Mouse (Mus musculus) hindbrain, embryonic 15.5 days (tissue): ENCODE measurements at regions not wholly inside any gene's neighbourhood (a gene's known extent, or its start where the extent isn't known, plus 50 kb on each side); places are given as distances from the start of the nearest gene placed in this dataset.

Source experiments
- ATAC-seq: fragments of 200-750 bp; cut with Nextera tagmentation; 2 replicates; pipeline ENCODE4 v1.8.0; 2017; ENCODE audit warnings: low read depth, moderate number of reproducible peaks, moderate TSS enrichment; ENCODE audit not compliant: low FRiP score
- H3K27ac ChIP-seq: fragments of 300-500 bp; sonication (generic); replicated peaks from 2 replicates; pipeline ENCODE4 v1.5.1; 2015; ENCODE audit warnings: mild to moderate bottlenecking, inconsistent platforms
- H3K27me3 ChIP-seq: fragments of 300-500 bp; sonication (generic); 2 replicates; pipeline ENCODE4 v1.6.1; 2015; ENCODE audit warnings: control low read depth, inconsistent platforms
- H3K36me3 ChIP-seq: fragments of 300-500 bp; sonication (generic); 2 replicates; pipeline ENCODE4 v1.6.1; 2015; ENCODE audit warnings: control low read depth, inconsistent platforms
- H3K4me1 ChIP-seq: fragments of 300-500 bp; sonication (generic); replicated peaks from 2 replicates; pipeline ENCODE4 v1.6.1; 2015; ENCODE audit warnings: control low read depth, inconsistent platforms
- H3K4me2 ChIP-seq: fragments of 300-500 bp; sonication (generic); 2 replicates; pipeline ENCODE4 v1.6.1; 2015; ENCODE audit warnings: moderate library complexity, mild to moderate bottlenecking, inconsistent platforms
- H3K4me3 ChIP-seq: fragments of 300-500 bp; sonication (generic); 2 replicates; pipeline ENCODE4 v1.5.1; 2015; ENCODE audit warnings: mild to moderate bottlenecking, inconsistent platforms
- H3K9ac ChIP-seq: fragments of 300-500 bp; sonication (generic); 2 replicates; pipeline ENCODE4 v1.6.1; 2015; ENCODE audit warnings: inconsistent platforms
- H3K9me3 ChIP-seq: fragments of 300-500 bp; sonication (generic); 2 replicates; pipeline ENCODE4 v1.6.1; 2016; ENCODE audit warnings: control low read depth, inconsistent platforms
- WGBS: fragments of 180-500 bp; shearing (Covaris S2); methylation state at CpG from one replicate; pipeline ENCODE4 v1.1.7; 2015; 5-methylcytosine and 5-hydroxymethylcytosine counted together

DNA sequence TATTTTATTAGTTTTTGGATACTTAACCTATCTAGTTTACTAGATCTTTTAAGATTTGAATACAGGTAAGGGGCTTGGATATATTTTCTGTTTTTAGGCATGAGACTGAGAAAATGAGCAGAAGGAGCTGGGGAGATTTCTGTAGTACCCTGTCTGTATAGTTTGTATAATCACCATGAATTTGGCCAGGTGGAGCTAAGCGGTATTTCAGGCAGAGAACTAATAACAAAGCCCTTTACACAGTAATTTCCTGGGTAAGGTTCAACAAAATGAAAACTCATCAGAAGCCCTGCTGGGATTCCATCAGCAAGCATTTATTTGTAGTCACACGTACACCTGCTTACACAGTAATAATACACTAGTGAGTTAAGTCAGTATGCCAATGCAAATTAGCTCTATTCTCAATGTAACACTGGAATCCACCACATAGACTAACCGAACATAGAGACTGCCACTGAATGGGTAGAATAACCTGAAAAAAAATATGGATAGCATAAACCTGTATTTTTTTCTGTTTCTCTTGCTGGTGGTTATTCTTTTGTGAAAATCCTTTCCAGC lies 1036.9 kb downstream of the Robo2 start:
- no peaks in the 10 kb centered on the region for H3K27me3 ChIP-seq
- 49% methylated on average over 3 of the region's 3 CpGs for WGBS
- no peaks in the 10 kb centered on the region for H3K9me3 ChIP-seq
- peak; percentile 81; the same call in 1 of the 2 replicates for ATAC-seq
- no peaks in the 10 kb centered on the region for H3K36me3 ChIP-seq
- no peak overlapping the region for H3K4me2 ChIP-seq
- H3K9ac ChIP-seq = no peak overlapping the region
- H3K4me1 ChIP-seq = no peaks in the 10 kb centered on the region
- no peak overlapping the region for H3K4me3 ChIP-seq
- peak overlapping the region; percentile 63 for H3K27ac ChIP-seq

DNA sequence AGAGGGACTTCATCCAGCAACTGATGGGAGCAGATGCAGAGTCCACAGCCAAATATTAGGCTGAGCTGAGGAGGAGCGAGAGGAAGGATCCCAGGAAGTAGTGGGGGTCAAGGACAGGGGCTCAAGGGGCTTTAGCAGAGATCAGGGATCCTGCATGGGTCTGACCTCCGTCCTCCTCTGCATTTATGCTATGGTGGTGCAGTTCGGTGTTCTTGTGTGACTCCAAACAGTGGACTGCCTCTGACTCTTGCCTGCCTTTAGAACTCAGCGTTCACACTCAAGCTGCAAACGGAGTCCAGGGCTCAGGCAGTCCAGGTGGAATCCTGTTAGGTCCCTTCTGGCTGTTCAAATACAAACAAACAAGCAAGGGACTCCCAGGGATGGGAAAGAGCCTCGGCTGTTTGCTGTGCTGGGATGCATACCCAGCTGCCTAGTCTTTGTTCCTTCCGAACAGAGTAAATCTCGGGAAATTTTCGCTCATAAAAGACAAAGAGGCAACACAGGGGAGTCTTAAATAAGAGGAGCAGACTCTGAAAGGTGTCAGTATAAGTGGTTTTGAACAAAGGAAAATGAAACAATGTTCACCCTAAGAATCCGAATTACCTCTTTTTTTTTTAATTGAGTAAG lies 1042.9 kb downstream of the Robo2 start:
- H3K4me1 ChIP-seq = peaks cover 20% of the 10 kb centered on the region
- peak overlapping the region; percentile 20; the same call in 1 of the 2 replicates for H3K27ac ChIP-seq
- H3K27me3 ChIP-seq = no peaks in the 10 kb centered on the region
- ATAC-seq = no peak
- H3K4me2 ChIP-seq = no peak overlapping the region
- H3K36me3 ChIP-seq = no peaks in the 10 kb centered on the region
- 39% methylated on average over 10 of the region's 10 CpGs for WGBS
- no peak overlapping the region for H3K9ac ChIP-seq
- H3K9me3 ChIP-seq = no peaks in the 10 kb centered on the region
- H3K4me3 ChIP-seq = no peak overlapping the region

DNA sequence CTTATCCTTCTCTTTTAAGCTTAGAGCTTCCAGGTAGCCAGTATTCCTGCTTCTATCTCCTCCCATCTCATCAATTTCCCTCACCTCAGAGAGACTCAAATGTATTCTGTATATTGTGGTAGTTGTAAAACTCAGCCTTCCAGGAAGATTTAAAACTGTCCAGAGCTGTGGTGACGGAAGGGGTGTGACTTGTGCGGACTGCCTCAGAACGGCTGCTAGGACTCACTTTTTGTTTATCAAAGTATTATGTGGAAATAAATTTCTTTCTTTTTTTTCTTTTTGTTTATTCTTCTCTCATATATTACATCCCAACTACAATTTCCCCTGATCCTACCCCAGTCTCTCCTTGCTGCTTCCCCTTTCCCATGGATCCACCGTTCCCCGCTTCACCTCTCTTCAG lies 1043.7 kb downstream of the Robo2 start:
- no peaks in the 10 kb centered on the region for H3K9me3 ChIP-seq
- H3K4me1 ChIP-seq = peaks cover 20% of the 10 kb centered on the region
- H3K27ac ChIP-seq = no peak overlapping the region
- H3K4me3 ChIP-seq = no peak overlapping the region
- H3K4me2 ChIP-seq = peak overlapping the region; percentile 22; the same call in 1 of the 2 replicates
- no peaks in the 10 kb centered on the region for H3K27me3 ChIP-seq
- no peak overlapping the region for H3K9ac ChIP-seq
- no peaks in the 10 kb centered on the region for H3K36me3 ChIP-seq
- ATAC-seq = no peak
- WGBS = 84% methylated on average over 5 of the region's 5 CpGs

DNA sequence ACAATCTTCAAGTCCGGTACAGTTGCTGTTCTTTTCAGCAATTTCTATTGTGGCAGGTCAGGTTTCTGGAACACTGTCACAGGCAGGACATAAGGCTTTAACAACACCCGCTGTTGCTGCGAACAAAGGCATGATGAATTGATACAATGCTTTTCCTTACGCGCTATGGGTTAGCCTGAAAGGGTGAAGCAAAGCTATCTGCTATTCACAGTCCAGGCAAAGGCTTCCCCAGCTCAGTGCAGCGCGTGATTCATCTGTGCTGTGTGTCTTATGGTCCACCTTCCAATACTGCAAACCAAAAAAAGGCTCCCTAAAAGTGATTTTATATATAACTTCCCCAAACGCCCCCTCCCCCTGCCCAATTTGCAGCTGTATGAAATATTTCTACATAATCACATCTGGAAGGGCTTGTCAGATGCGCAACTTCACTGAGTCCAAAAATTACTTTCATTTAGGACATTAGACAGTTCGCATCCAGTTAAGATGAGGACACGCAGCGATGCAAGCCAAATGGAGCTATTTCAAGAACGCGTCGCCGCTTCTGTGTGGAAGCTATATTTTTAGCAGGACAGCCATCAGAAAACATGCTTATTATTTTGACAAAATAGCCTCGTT lies 1044.3 kb downstream of the Robo2 start:
- no peaks in the 10 kb centered on the region for H3K27me3 ChIP-seq
- no peak for ATAC-seq
- peak overlapping the region; percentile 22 for H3K4me2 ChIP-seq
- H3K4me3 ChIP-seq = no peak overlapping the region
- 42% methylated on average over 17 of the region's 17 CpGs for WGBS
- peaks cover 20% of the 10 kb centered on the region for H3K4me1 ChIP-seq
- H3K36me3 ChIP-seq = no peaks in the 10 kb centered on the region
- H3K9ac ChIP-seq = no peak overlapping the region
- no peak overlapping the region for H3K27ac ChIP-seq
- no peaks in the 10 kb centered on the region for H3K9me3 ChIP-seq

DNA sequence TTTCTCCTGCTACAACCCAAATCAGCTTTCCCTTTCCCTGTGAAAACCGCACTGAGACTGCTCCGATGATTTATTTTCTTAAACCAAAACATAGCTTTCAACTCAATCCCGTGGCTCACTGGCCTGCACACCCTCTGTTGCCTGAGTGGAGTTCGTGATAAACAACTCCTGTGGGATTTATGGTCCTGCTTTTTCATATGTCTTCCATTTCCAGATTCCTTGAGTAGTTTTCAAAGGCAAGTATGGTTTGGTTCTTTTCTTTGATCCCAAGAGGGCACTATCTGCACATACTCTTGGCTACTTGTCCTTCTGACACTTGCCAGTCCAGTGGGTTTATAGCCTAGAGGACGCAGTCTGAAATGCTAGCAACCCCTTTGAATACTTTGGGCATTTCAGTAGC lies 1042.6 kb downstream of the Robo1 start:
- Histone ChIP-seq H3K9ac (no peak overlapping the region), H3K36me3 (no peaks in the 10 kb centered on the region), H3K27me3 (no peaks in the 10 kb centered on the region), H3K9me3 (no peaks in the 10 kb centered on the region), H3K4me1 (no peaks in the 10 kb centered on the region), H3K27ac (no peak overlapping the region), H3K4me3 (no peak overlapping the region), H3K4me2 (no peak overlapping the region)
- WGBS = 72% methylated on average over 5 of the region's 5 CpGs
- ATAC-seq = no peak

DNA sequence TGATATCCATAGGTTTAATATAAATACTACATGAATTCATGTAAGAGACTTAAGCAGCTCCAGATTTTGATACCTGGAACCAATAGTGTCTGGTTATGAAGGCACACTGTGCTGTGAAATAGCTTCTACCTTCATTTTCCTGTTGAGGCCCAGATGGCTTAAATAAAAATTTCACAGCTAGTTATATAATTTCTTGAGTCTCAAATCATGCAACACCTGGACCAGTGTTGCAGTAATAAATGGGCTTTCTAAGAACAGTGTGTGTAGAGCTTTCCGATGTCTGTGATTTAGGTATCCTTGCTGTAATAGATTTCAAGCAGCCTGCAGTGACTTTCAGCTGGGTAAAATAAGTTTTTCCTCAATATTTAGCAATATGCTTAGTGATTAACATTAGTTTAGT lies 1035.8 kb downstream of the Robo1 start:
- Histone ChIP-seq H3K27me3 (no peaks in the 10 kb centered on the region), H3K27ac (no peak overlapping the region), H3K4me1 (no peaks in the 10 kb centered on the region), H3K4me2 (no peak overlapping the region), H3K36me3 (no peaks in the 10 kb centered on the region), H3K9ac (no peak overlapping the region), H3K9me3 (no peaks in the 10 kb centered on the region), H3K4me3 (no peak overlapping the region)
- 80% methylated on average over 1 of the region's 1 CpGs for WGBS
- no peak for ATAC-seq

DNA sequence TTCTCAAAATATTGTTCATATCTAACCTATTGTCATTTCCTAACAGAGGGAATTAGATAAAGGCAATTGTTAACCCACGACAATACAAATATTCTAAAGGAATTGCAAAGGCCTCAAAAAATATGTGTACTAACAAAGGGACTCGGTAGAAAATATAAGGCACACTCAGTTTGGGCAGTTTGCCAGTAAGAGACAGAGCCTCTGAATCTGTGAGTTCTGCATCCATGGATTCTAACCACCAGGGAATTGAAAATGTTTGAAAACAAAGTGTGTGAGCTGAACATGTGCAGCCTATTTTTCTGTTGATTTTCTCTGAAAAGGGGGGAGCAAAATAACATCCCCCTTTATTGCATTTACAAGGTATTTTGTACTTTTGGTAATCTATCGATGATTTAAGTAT lies 1035.4 kb downstream of the Robo1 start:
- ATAC-seq = no peak
- Histone ChIP-seq H3K4me1 (no peaks in the 10 kb centered on the region), H3K9ac (no peak overlapping the region), H3K4me3 (no peak overlapping the region), H3K27me3 (no peaks in the 10 kb centered on the region), H3K4me2 (no peak overlapping the region), H3K36me3 (no peaks in the 10 kb centered on the region), H3K9me3 (no peaks in the 10 kb centered on the region), H3K27ac (no peak overlapping the region)
- WGBS = 70% methylated on average over 3 of the region's 3 CpGs

DNA sequence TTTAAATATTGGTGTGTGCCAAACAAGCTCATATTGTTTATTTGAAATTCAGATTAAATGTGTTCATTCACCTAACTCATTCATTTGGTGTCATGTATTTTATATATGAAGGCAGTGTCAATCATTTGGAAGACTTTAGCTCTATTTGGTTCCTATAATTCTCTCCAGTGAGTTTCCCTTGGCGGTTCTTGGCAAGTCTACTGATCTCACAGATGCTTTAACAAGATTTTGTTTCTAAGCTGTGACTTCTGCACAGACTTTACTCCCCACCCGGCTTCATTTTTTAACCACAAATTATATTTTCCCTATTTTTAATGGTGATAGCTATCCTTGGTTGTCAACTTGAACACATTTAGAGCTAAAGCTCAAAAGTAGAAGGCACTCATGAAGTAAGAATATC lies 1009.5 kb downstream of the Robo1 start:
- WGBS = 90% methylated on average over 2 of the region's 2 CpGs
- Histone ChIP-seq H3K4me2 (no peak overlapping the region), H3K36me3 (no peaks in the 10 kb centered on the region), H3K4me3 (no peak overlapping the region), H3K27me3 (no peaks in the 10 kb centered on the region), H3K9me3 (no peaks in the 10 kb centered on the region), H3K9ac (no peak overlapping the region), H3K27ac (no peak overlapping the region), H3K4me1 (no peaks in the 10 kb centered on the region)
- ATAC-seq = no peak

DNA sequence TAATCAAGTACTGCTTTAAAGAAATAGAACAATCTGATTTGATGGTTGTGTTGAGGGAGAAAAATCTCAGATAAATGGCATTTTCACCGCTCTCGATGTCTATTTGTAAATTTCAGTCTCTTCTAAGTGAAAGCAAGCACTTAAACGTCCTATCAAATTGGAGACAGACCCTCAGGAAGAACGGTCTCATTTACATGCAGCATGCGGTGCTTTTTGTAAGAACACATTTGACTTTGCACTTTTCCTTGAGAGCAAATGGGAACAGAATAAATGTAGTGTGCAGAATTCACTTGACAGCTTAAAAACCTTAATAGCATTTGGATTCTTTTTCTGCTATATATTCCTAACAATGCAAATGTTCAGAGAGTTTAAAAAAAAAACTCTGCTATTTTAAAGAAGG lies 1002.0 kb downstream of the Robo1 start:
- Histone ChIP-seq H3K27ac (no peak overlapping the region), H3K9me3 (no peaks in the 10 kb centered on the region), H3K27me3 (no peaks in the 10 kb centered on the region), H3K36me3 (no peaks in the 10 kb centered on the region), H3K9ac (no peak overlapping the region), H3K4me2 (no peak overlapping the region), H3K4me1 (no peaks in the 10 kb centered on the region), H3K4me3 (no peak overlapping the region)
- WGBS = 57% methylated on average over 5 of the region's 5 CpGs
- no peak for ATAC-seq

DNA sequence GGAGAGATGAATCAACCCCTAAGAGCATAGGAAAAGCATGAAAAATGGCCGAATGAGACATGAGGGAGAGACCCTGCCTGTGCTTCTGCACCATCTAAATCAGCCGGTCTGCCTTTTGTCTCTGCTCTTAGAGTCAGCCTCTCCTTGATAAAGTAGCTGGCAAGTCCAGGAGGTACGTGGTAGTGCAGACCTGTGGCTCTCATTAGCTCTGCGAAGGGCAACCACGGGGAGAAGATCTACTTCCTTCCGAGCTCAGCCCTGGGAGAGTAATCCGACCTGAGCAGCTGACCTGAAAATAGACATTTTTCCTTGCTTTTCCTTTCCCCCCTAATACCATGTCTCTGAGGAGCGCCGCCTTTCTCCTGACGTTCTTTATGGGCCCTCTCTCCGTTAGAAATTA lies 971.8 kb downstream of the Robo1 start:
- WGBS = 58% methylated on average over 11 of the region's 11 CpGs
- Histone ChIP-seq H3K9me3 (no peaks in the 10 kb centered on the region), H3K27me3 (no peaks in the 10 kb centered on the region), H3K27ac (no peak overlapping the region), H3K36me3 (no peaks in the 10 kb centered on the region), H3K9ac (no peak overlapping the region), H3K4me2 (peak overlapping the region; percentile 10), H3K4me3 (no peak overlapping the region), H3K4me1 (no peaks in the 10 kb centered on the region)
- 0 out of 2 replicates have a peak, but pooled peaks have one; percentile 27 for ATAC-seq

DNA sequence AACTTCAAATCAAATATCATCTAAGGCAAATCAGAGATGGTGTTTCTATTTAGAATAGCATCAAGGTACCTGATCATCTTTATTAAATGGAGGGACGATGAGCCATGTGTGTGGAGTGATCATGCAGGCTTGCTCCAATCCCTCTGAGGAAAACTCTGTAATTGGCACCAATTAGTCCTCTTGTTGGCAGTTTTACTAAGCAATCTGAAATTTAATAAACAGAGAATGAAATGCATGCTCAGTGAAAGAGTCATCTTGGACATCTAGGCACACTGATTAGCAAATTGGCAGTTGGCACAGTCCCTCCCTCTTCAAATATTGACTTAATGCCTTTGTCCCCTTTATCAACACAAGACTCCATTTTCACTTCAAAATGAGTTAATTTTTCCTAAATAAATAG lies 951.6 kb downstream of the Robo1 start:
- no peaks in the 10 kb centered on the region for H3K27me3 ChIP-seq
- ATAC-seq = no peak
- no peaks in the 10 kb centered on the region for H3K36me3 ChIP-seq
- H3K9me3 ChIP-seq = no peaks in the 10 kb centered on the region
- 47% methylated on average over 1 of the region's 1 CpGs for WGBS
- H3K9ac ChIP-seq = no peak overlapping the region
- no peaks in the 10 kb centered on the region for H3K4me1 ChIP-seq
- H3K4me2 ChIP-seq = no peak overlapping the region
- H3K4me3 ChIP-seq = no peak overlapping the region
- H3K27ac ChIP-seq = no peak overlapping the region

DNA sequence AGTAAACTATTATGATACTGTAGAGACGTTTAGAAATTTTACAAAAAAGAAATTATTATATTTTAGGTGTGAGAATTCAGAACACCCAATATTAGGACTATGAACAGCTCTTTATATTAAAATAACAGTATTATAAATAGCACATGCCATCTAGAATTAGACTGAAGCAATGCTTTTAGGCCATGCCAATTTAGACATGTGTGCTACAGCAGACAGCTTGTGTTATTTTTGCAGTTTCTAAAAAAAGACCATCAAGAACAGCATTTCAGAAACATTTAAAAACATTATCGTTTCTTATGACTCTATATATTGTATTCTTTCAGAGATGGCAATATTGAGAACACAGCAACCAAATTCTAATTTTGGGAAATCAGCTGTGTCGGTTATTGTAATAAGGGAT lies 951.2 kb downstream of the Robo1 start:
- Histone ChIP-seq H3K4me2 (no peak overlapping the region), H3K27me3 (no peaks in the 10 kb centered on the region), H3K4me1 (no peaks in the 10 kb centered on the region), H3K4me3 (no peak overlapping the region), H3K36me3 (no peaks in the 10 kb centered on the region), H3K27ac (no peak overlapping the region), H3K9me3 (no peaks in the 10 kb centered on the region), H3K9ac (no peak overlapping the region)
- WGBS = 81% methylated on average over 3 of the region's 3 CpGs
- ATAC-seq = no peak
